Mouse (Mus musculus): ENCODE data around the gene Fanci.

DNA sequence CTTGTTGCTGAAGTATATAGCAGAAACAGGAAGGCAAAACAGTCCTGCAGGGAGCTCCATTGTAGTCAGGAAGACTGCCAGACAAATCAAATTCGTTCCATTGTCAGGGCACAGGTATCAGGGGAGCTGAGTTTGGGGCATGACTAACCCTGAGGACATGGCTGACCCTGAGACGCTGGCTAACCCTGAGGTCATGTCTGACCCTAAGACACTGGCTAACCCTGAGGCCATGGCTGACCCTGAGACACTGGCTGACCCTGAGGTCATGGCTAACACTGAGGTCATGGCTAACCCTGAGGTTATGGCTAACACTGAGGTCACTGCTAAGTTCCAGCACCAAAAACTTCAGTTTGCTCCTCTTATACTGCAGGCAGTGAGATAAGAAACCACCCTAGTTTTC lies 48.3 kb downstream of the Fanci start:
- TF ChIP-seq CTCF (IDR thresholded peaks at IDR 0.05; ENCODE audit: borderline replicate concordance, insufficient read depth, low read length), result no peak
- TF ChIP-seq POLR2A (IDR thresholded peaks at IDR 0.05; ENCODE audit: low read depth, low read length), result no peak
